Mouse (Mus musculus) MEL (cell line): Measurements from ENCODE around the gene Pde4b. TPM values are rescaled to one million over a fixed set of nuclear protein-coding genes. Genes with fewer than 3 reads are reported as not detected.
A peak's percentile ranks its signal among the peaks of the same experiment; 100 is the strongest.

Experiments
- DNase-seq: peaks from one replicate; pipeline ENCODE4 v3.0.0; 2011; ENCODE audit warnings: low read depth, low spot score
- H3K27ac ChIP-seq: 2 replicates; pipeline ENCODE4 v1.5.1; 2012; ENCODE audit warnings: low read depth, mild to moderate bottlenecking, control low read depth, low read length, moderate library complexity; ENCODE audit not compliant: control insufficient read depth
- H3K27me3 ChIP-seq, 2 experiments: fragments of 150-350 bp in 1 of 2; sonication (generic) in 1 of 2; 2 replicates each; pipeline ENCODE4 v1.6.1; 2012; ENCODE audit warnings: low read length in 2 of 2, mild to moderate bottlenecking in 2 of 2, improper control_type of control experiment in 1 of 2, moderate library complexity in 1 of 2; ENCODE audit not compliant: insufficient read depth in 2 of 2, control insufficient read depth in 1 of 2
- H3K36me3 ChIP-seq, 2 experiments: 2 replicates each; pipeline ENCODE4 v1.6.1; 2012 to 2014; ENCODE audit warnings: low read length in 2 of 2, improper control_type of control experiment in 1 of 2, inconsistent platforms in 1 of 2, mild to moderate bottlenecking in 1 of 2; ENCODE audit not compliant: insufficient read depth in 2 of 2, control insufficient read depth in 1 of 2
- H3K4me1 ChIP-seq, 2 experiments: fragments of 150-350 bp in 1 of 2; sonication (generic) in 1 of 2; 2 replicates each; pipeline ENCODE4 v1.6.1; 2012; ENCODE audit warnings: low read length in 2 of 2, improper control_type of control experiment in 1 of 2, mild to moderate bottlenecking in 1 of 2; ENCODE audit not compliant: insufficient read depth in 2 of 2, control insufficient read depth in 1 of 2
- H3K4me3 ChIP-seq, 2 experiments: fragments of 150-350 bp in 1 of 2; sonication (generic) in 1 of 2; 2 replicates each; pipeline ENCODE4 v1.5.1; 2012; ENCODE audit warnings: low read depth in 2 of 2, low read length in 2 of 2, mild to moderate bottlenecking in 2 of 2, moderate library complexity in 2 of 2, control low read depth in 1 of 2, improper control_type of control experiment in 1 of 2; ENCODE audit not compliant: control insufficient read depth in 1 of 2, insufficient read depth in 1 of 2
- H3K79me2 ChIP-seq: 2 replicates; pipeline ENCODE4 v1.6.1; 2012; ENCODE audit warnings: mild to moderate bottlenecking, low read length, moderate library complexity; ENCODE audit not compliant: control insufficient read depth, poor library complexity, insufficient read depth
- H3K9ac ChIP-seq: 2 replicates; pipeline ENCODE4 v1.6.1; 2012; ENCODE audit warnings: low read depth, mild to moderate bottlenecking, control low read depth, low read length, moderate library complexity; ENCODE audit not compliant: control insufficient read depth, poor library complexity, severe bottlenecking
- H3K9me3 ChIP-seq: fragments of 150-350 bp; sonication (generic); replicated peaks from 2 replicates; pipeline ENCODE4 v1.6.1; 2012; ENCODE audit warnings: mild to moderate bottlenecking, low read length, improper control_type of control experiment, moderate library complexity; ENCODE audit not compliant: insufficient read depth
- CHD2 ChIP-seq: IDR thresholded peaks from 2 replicates; pipeline ENCODE4 v1.6.1; 2011; ENCODE audit warnings: low read length, improper control_type of control experiment
- CTCF ChIP-seq, 3 experiments: IDR thresholded peaks in 2 of 3; conservative IDR thresholded peaks in 1 of 3; 2 replicates each; pipeline ENCODE4 v1.5.1; 2011 to 2012; ENCODE audit warnings: low read length in 3 of 3, low read depth in 2 of 3, mild to moderate bottlenecking in 2 of 3, improper control_type of control experiment in 1 of 3, inconsistent platforms in 1 of 3, mixed read lengths in 1 of 3, moderate library complexity in 1 of 3; ENCODE audit not compliant: control insufficient read depth in 1 of 3, insufficient read depth in 1 of 3, poor library complexity in 1 of 3, severe bottlenecking in 1 of 3
- EP300 ChIP-seq, 2 experiments: IDR thresholded peaks; 2 replicates each; pipeline ENCODE4 v1.6.1; 2011; ENCODE audit warnings: improper control_type of control experiment in 2 of 2, low read length in 2 of 2, low read depth in 1 of 2, mild to moderate bottlenecking in 1 of 2
- ETS1 ChIP-seq: IDR thresholded peaks from 2 replicates; pipeline ENCODE4 v1.6.1; 2012; ENCODE audit warnings: low read depth, mild to moderate bottlenecking, inconsistent platforms, low read length, improper control_type of control experiment, moderate library complexity
- GATA1 ChIP-seq: IDR thresholded peaks from 2 replicates; pipeline ENCODE4 v1.6.1; 2011; ENCODE audit warnings: low read depth, low read length, improper control_type of control experiment
- KAT2A ChIP-seq: conservative IDR thresholded peaks from 2 replicates; pipeline ENCODE4 v1.6.1; 2012; ENCODE audit warnings: low read depth, low read length, improper control_type of control experiment, inconsistent platforms
- MAFK ChIP-seq: IDR thresholded peaks from 2 replicates; pipeline ENCODE4 v1.6.1; 2011; ENCODE audit warnings: low read depth, mild to moderate bottlenecking, low read length, improper control_type of control experiment, borderline replicate concordance
- MAX ChIP-seq: IDR thresholded peaks from 2 replicates; pipeline ENCODE4 v1.6.1; 2011; ENCODE audit warnings: low read length, improper control_type of control experiment
- MXI1 ChIP-seq: IDR thresholded peaks from 2 replicates; pipeline ENCODE4 v1.6.1; 2011; ENCODE audit warnings: mild to moderate bottlenecking, low read depth, low read length, improper control_type of control experiment
- MYC ChIP-seq: IDR thresholded peaks from 2 replicates; pipeline ENCODE4 v1.6.1; 2011; ENCODE audit warnings: low read depth, mild to moderate bottlenecking, low read length, improper control_type of control experiment, moderate library complexity
- NELFE ChIP-seq: IDR thresholded peaks from 2 replicates; pipeline ENCODE4 v1.6.1; 2011; ENCODE audit warnings: low read depth, low read length, improper control_type of control experiment
- SMC3 ChIP-seq: IDR thresholded peaks from 2 replicates; pipeline ENCODE4 v1.6.1; 2011; ENCODE audit warnings: low read depth, low read length, improper control_type of control experiment
- TAL1 ChIP-seq: IDR thresholded peaks from 2 replicates; pipeline ENCODE4 v1.6.1; 2012; ENCODE audit warnings: mild to moderate bottlenecking, inconsistent platforms, low read length, moderate library complexity, mixed read lengths
- TBP ChIP-seq: IDR thresholded peaks from 2 replicates; pipeline ENCODE4 v1.8.0; 2011; ENCODE audit warnings: low read depth, low read length, improper control_type of control experiment
- ZKSCAN1 ChIP-seq: IDR thresholded peaks from 2 replicates; pipeline ENCODE4 v1.6.1; 2012; ENCODE audit warnings: low read depth, mild to moderate bottlenecking, inconsistent platforms, low read length, improper control_type of control experiment, moderate library complexity
- ZMIZ1 ChIP-seq: IDR thresholded peaks from 2 replicates; pipeline ENCODE4 v1.6.1; 2012; ENCODE audit warnings: low read depth, mild to moderate bottlenecking, inconsistent platforms, low read length, improper control_type of control experiment, moderate library complexity
- polyA plus RNA-seq, 2 experiments: library from polyadenylated mRNA; stranded (reverse) in 1 of 2; unstranded in 1 of 2; fragments of >175 nt in 1 of 2; fragments of >200 nt in 1 of 2; gene quantifications; 2 replicates each; pipeline versions ENCODE4 v1.2.1 to v1.2.4; 2012; ENCODE audit warnings: low replicate concordance in 2 of 2, low read depth in 1 of 2; ENCODE audit not compliant: insufficient read length in 2 of 2, insufficient read depth in 1 of 2, missing spikeins in 1 of 2
- total RNA-seq: library from RNA; depleted of rRNA; stranded (reverse); fragments of 300-350 nt; gene quantifications from 2 replicates; pipeline ENCODE4 v1.2.3, GENCODE M21; 2012

Pde4b gene
- total and polyA plus RNA-seq, 3 experiments, result 2.7 to 6.0 TPM; not detected in 1

- Histone ChIP-seq H3K4me3 (no peak overlapping the region), H3K9me3 (no peaks in the 10 kb centered on the region), H3K27me3 (no peaks in the 10 kb centered on the region), H3K79me2 (no peaks in the 10 kb centered on the region), H3K27ac (no peak overlapping the region), H3K36me3 (peaks cover 0 to 14% of the 10 kb centered on the region in 2 experiments; a peak in 2 of 4 replicates), H3K9ac (no peak overlapping the region), H3K4me1 (peaks cover 0 to 15% of the 10 kb centered on the region in 2 experiments; a peak in 3 of 4 replicates)
- TF ChIP-seq ZKSCAN1 (peak; percentile 91), MAX (no peak)
- no peak for DNase-seq
Measured at GRCm38 (mm10) chr4:102564286-102564685, 476.9 kb downstream of the Pde4b start.

GRCm38 (mm10) chr4:102566421-102566820, 479.1 kb downstream of the Pde4b start:
- Histone ChIP-seq H3K4me1 (peaks cover 0 to 15% of the 10 kb centered on the region in 2 experiments; a peak in 3 of 4 replicates), H3K9me3 (no peaks in the 10 kb centered on the region), H3K9ac (no peak overlapping the region), H3K4me3 (no peak overlapping the region), H3K27me3 (no peaks in the 10 kb centered on the region), H3K27ac (no peak overlapping the region), H3K36me3 (peaks cover 0 to 17% of the 10 kb centered on the region in 2 experiments; a peak in 2 of 4 replicates), H3K79me2 (peaks cover 5% of the 10 kb centered on the region; the same call in 1 of the 2 replicates)
- no peak for TF ChIP-seq KAT2A
- no peak for TF ChIP-seq TAL1
- TF ChIP-seq SMC3, result no peak
- peak; percentile 24 for DNase-seq

- no peaks in the 10 kb centered on the region for H3K27me3 ChIP-seq
- H3K9me3 ChIP-seq, result no peaks in the 10 kb centered on the region
- TF ChIP-seq ZKSCAN1 (0 out of 2 replicates have a peak, but pooled peaks have one; percentile 17), NELFE (no peak), MXI1 (0 out of 2 replicates have a peak, but pooled peaks have one; percentile 0)
- TF ChIP-seq, all 39 proteins: peak for 2
- peaks cover 0 to 18% of the 10 kb centered on the region in 2 experiments; a peak in 3 of 4 replicates for H3K4me1 ChIP-seq
- H3K9ac ChIP-seq, result peak overlapping the region; percentile 13
- peak overlapping the region; percentile 64 for H3K27ac ChIP-seq
- H3K4me3 ChIP-seq, result peak overlapping the region; percentile 8 to 21
- peaks cover 0 to 19% of the 10 kb centered on the region in 2 experiments; a peak in 2 of 4 replicates for H3K36me3 ChIP-seq
- DNase-seq, result peak; percentile 43
- H3K79me2 ChIP-seq, result peaks cover 9% of the 10 kb centered on the region
Measured at GRCm38 (mm10) chr4:102567111-102567510, 479.8 kb downstream of the Pde4b start.

- H3K4me1 ChIP-seq, result peaks cover 0 to 24% of the 10 kb centered on the region in 2 experiments; a peak in 3 of 4 replicates
- peak; percentile 59 for DNase-seq
- H3K27me3 ChIP-seq, result no peaks in the 10 kb centered on the region
- H3K9me3 ChIP-seq, result no peaks in the 10 kb centered on the region
- H3K27ac ChIP-seq, result peak overlapping the region; percentile 64
- peak overlapping the region; percentile 8 to 21 for H3K4me3 ChIP-seq
- H3K79me2 ChIP-seq, result peaks cover 15% of the 10 kb centered on the region
- peaks cover 0 to 21% of the 10 kb centered on the region in 2 experiments; a peak in 2 of 4 replicates for H3K36me3 ChIP-seq
- no peak for TF ChIP-seq MAFK
- TF ChIP-seq MXI1, result peak; percentile 27; the same call in 1 of the 2 replicates
- TF ChIP-seq TAL1, result no peak
- no peak for TF ChIP-seq CHD2
- TF ChIP-seq GATA1, result peak; percentile 58
- TF ChIP-seq EP300 (IDR thresholded peaks at IDR 0.05; ENCODE audit: low read depth in 1 of 2, low read length in 2 of 2), result 0 out of 4 replicates have a peak, but pooled peaks of 1 of the 2 experiments have one; percentile 50
- no peak for TF ChIP-seq CTCF (IDR thresholded peaks at IDR 0.05 in 2 of 3, conservative IDR thresholded peaks at IDR 0.05 in 1 of 3; ENCODE audit: control insufficient read depth in 1 of 3, insufficient read depth in 1 of 3, low read depth in 2 of 3, low read length in 3 of 3, poor library complexity in 1 of 3, severe bottlenecking in 1 of 3)
- no peak for TF ChIP-seq MYC
- peak; percentile 46; the same call in 1 of the 2 replicates for TF ChIP-seq ETS1
- peak; percentile 37; the same call in 1 of the 2 replicates for TF ChIP-seq TBP
- TF ChIP-seq ZMIZ1, result no peak
- H3K9ac ChIP-seq, result peak overlapping the region; percentile 24
Measured at GRCm38 (mm10) chr4:102567676-102568254, 480.4 kb downstream of the Pde4b start.
